Mouse (Mus musculus) gastrocnemius, postnatal 10 days (tissue): ENCODE measurements at regions not wholly inside any gene's neighbourhood (a gene's known extent, or its start where the extent isn't known, plus 50 kb on each side); places are given as distances from the start of the nearest gene placed in this dataset.

Source experiments
- DNase-seq: peaks from one replicate; pipeline ENCODE4 v3.0.0; 2021; ENCODE audit warnings: mixed read lengths

DNA sequence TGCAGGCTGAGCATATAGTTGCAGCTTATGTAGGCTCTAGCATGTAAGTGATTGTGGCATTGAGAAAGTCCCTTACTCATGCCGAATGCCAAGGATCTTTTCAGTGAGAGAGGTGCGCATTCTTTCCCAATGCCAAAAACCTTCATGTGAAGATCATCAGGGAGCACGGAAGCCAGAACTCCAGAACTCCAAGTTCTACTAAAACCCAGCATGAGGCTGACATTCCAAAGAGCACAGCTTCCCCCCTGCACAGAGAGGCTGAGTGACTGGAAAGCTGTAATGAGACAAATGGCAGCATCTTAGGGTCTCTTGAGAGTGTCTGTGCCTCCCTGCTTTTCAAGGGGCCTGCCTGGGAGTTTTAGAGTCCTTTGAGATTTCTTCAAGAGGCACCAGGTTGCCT, 259.4 kb downstream of the Fzd1 start:
- DNase-seq = no peak

DNA sequence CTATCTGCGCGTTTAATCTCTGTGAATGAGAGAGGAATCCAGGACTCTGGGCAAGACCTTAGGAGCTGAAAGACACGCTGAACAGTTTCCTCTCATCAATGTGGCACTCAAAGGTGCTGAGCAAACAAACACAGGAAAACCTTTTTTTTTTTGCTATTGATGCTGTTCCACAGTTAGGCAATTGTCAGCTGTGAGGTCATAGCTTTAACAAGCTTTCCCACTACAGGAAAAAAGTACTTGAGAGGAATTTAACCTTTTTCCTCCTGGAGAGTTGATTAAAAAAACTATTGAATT, 261.0 kb downstream of the Fzd1 start:
- DNase-seq = no peak

DNA sequence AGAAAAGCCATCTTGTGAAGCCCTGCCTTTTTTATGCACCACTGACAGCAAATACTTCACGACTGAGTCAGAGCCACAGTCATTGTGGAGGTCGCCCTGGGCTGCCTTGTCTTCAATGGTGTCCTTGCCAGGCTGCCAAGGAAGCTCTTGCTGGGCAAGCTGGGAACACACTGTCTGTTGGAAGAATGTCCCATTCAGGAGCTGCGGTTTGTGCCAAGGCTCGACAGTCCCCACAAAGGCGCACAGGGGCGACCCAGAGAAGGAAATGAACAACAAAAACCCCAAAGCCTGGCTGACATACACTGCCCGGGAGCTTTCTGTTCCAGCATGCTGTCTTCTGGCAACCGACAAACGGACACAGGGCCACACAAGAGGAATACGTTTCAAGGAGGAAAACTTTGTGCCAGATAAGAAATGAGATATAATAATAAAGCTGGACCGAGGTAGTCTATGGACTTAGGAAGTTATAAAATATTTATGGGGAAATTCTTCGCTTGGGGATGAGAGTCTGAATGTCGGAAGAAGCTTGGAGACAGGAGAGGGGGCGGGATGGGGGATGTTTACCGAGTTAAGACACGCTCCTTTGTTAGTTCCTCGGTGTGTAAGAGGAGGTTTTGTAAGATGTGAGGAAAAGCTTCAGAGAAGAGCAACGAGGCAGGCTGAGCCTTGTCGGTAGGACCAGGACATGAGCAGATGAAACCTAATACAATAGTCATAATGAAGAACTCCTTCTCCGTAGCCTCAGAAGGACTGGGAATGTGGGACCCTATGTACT, 261.5 kb downstream of the Fzd1 start:
- peak; percentile 20 for DNase-seq

DNA sequence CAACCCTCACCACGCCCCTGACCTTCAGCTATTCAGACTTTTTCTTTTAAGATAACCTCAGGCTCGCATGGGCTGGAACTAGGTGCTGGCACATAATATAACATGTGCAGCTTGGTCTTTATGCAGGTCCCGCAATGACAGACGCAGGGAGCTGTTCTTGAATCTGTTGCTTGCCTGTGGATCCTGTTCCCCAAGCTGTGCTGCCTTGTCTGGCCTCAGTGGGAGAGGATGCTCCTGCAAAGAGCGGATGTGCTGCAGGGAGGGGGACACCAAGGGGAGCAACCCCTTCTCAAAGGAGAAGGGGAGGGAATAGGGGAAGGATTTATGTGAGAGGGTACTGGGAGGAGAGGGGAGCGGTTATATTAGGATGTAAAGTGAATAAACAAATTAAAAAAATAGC, 262.4 kb downstream of the Fzd1 start:
- DNase-seq = no peak

DNA sequence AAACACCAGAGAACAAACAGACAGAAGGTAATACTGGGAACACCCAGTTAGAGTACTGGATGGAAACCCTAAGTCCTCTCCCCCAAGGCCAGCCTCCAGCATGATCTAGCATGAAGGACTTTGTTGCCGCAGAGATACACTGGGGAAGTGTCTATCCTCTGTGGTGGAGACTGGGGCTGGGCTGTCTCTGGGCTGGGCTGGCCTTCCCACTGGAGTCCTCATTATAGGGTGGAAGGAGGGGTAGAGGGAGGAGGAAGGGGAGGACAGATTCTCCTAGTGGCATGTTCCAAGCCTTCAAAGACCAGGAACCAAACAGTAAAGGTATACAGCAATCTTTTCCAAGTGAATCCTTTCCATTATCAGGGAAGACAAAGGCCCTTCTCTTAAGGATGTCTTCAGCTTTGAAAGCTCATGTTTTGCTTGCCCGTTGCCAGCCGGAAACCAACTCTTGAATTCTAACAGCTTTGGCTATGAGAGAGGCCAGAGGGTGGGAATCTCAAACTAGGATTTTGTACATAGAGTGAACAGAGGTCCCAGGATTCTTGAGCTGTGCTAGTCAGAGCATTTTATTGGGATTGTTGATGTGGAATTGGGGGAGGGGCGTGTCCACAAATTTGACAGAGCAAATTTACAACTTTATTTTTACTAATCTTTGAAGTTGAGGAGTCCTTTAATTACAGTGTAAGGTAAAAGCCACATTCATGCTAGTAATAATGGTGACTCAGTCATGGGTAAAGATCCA, 271.3 kb downstream of the Fzd1 start:
- DNase-seq = no peak

DNA sequence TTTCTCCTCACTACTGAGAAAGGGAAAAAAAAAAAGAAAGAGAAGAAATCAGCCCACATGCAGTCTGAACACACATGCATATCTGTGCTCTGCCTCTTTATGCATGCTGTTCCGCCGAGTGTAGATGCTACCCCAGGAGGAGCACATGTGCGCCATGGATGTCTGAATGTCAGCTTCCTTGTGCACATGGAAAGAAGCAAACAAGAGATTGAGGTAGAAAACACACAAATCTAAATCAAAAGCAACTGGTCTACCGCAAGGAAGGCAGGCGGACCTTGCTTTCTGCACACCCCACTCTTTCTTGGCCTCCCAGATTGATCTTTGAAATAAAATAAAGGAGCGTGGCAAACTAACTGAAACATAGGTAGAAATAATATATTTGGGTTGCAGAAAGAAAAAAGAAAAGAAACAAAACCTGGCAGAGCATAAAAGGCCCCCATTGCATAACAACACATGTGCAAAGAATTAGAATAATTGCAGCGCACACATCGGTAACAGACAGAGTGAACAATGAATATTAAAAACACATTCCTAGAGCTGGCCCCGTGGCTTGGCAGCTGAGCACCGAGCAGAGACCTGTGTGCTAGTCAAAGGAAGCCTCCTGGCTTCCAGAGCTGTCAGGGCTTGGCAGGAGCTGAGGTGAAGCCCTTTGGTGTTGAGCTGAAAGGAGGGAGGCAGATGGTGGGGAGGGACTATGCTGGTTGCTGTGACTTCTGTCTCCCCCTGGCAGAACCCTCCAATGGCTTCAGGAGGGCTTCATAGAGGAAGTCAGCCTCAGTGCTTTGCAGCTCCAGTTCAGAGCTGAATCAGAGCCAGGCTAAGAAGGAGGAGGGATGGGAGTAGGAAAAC, 272.1 kb downstream of the Fzd1 start:
- DNase-seq = peak; percentile 11

DNA sequence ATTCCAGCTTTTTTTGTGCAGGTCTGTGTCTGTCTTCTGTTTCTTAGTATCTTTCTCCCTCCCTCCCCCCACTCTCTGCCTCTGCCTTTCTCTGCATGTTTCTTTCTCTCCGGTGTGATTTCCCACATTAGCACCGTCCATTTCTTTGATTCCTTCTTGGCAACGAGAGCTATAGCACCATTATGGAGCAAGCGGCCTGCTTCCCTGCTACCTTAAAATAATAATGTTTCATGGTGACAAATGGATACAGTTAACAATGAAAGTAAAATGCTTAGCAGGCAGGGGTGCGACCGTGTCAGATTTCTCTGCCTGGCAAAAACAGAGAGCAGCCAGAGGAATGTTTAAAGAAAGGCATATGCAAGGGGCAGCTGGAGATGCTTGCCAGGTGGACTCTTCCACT, 273.1 kb downstream of the Fzd1 start:
- no peak for DNase-seq

DNA sequence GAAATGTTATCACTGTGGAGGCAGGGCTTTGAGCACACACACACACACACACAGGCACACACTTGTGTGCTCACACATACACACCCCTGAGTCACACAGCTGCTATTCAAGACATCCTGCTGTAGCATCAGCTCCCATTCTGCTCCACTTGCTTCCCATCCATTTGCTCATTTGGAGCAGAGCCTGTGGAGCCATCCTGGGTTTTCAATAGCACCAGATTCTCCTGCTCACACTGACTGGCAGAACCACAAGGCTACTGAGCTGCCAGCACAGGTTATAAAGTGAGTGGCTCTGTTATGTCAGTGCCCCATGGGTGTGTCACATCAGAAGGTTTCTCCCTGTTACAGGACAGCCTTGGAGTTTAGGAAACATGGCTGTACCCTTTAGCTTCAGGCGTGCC, 273.7 kb downstream of the Fzd1 start:
- DNase-seq = no peak

DNA sequence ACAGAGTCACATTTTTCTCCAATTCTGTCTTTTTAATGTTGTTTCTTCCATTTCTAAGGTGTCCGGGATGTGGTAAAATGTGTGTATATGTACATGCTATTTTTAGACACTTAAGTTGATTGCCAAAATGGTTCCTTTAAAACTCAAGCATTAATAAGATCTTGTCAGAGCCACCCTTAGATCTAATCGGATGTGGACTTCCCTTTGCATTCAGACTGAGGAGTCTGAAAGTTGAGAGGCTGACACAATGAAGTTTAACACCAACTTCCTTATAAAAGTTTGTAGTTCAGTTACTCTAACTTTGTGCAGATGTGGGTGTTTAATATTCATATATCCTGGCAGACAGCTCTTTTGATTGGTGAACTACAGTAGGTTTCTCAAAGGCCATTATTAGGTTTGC, 282.1 kb downstream of the Mterf1b start:
- DNase-seq = no peak
